Mouse (Mus musculus) embryonic fibroblast, embryonic 13.5 days (primary cell): Measurements from ENCODE around the gene Ciao2b. TPM values are rescaled to one million over a fixed set of nuclear protein-coding genes. Genes with fewer than 3 reads are reported as not detected.

Source experiments
- H3K27ac ChIP-seq: 2 replicates; pipeline ENCODE4 v1.5.1; 2012; ENCODE audit warnings: low read length, control low read depth, inconsistent platforms; ENCODE audit not compliant: insufficient read depth
- H3K4me1 ChIP-seq: 2 replicates; pipeline ENCODE4 v1.6.1; 2011; ENCODE audit warnings: low read length; ENCODE audit not compliant: control insufficient read depth, insufficient read depth
- H3K4me3 ChIP-seq: 2 replicates; pipeline ENCODE4 v1.5.1; 2011; ENCODE audit warnings: mild to moderate bottlenecking, control low read depth, low read length; ENCODE audit not compliant: insufficient read depth
- CTCF ChIP-seq: IDR thresholded peaks from 2 replicates; pipeline ENCODE4 v1.5.1; 2011; ENCODE audit warnings: mild to moderate bottlenecking, control low read depth, low read length, moderate library complexity, borderline replicate concordance; ENCODE audit not compliant: insufficient read depth
- POLR2A ChIP-seq: IDR thresholded peaks from 2 replicates; pipeline ENCODE4 v1.6.1; 2011; ENCODE audit warnings: low read depth, mild to moderate bottlenecking, control low read depth, low read length, moderate library complexity
- polyA plus RNA-seq: library from polyadenylated mRNA; stranded (reverse); fragments of >200 nt; gene quantifications from 2 replicates; pipeline ENCODE4 v1.2.4, GENCODE M21; 2011; ENCODE audit warnings: low read depth; ENCODE audit not compliant: missing spikeins, insufficient read length

The Ciao2b gene
- polyA plus RNA-seq, 1 experiment = 43.6 TPM

DNA sequence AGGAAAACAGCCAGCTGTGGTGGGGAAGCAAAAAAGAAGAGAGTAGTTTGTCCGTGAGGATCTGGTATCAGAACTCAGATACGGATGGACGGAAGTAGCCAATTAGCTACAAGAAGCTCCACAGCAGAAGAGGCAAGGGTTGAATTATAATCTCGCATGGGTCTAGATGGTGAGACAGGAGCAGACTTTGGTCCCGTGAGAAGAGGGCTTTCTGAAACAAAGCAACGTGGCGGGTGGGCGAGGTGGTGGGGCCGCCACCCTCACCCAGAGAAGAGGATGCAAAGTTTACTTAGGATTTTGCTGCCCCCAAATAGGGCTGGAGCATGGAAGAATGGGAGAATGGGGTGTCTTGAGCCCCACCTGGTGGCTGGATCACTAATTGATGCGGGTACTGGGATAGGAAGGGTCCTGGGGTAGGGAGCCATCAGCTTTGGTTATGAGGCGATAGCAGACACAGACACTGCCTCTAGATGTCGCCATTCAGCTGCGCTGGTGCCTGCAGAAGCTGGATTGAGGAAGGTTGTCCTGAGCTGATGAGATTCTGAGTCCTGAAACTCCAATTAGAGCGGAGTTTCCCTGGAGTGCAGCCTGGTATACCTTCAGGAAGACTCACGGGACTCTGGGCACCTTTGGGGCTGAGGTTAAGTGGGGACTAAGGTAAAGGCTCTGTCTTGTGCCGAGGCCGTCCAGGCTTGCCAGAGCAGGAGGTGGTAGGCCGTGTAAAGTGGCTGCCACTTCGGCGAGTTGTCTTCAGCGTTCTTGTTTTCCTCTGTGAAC is 39.1 kb downstream of the Ciao2b start:
- Histone ChIP-seq H3K4me1 (no peaks in the 10 kb centered on the region), H3K4me3 (no peak overlapping the region), H3K27ac (no peak overlapping the region)
- TF ChIP-seq POLR2A (no peak), CTCF (peak; percentile 99)

DNA sequence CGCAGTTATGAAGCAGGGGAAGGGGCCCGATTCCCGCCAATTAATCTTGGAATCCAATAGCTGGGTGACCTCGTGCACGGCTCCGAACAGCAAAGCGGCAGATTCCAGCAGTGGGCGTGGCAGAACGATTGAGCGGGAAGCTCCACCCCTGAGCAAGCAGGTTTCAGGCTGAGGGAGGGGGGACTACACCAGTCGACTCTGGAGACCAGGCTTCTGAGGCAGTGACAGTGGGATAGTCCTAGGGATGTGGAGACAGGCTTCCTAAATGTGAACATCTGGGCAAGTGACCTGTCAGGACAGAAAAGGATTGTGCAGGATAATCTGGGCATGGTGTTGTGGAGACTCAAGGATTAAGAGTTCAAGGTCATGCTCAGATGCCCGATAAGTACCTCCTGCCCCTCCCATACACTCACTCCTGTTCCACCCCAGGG is 39.8 kb downstream of the Ciao2b start:
- no peak for TF ChIP-seq POLR2A
- no peak for TF ChIP-seq CTCF
- no peaks in the 10 kb centered on the region for H3K4me1 ChIP-seq
- no peak overlapping the region for H3K4me3 ChIP-seq
- H3K27ac ChIP-seq = no peak overlapping the region

DNA sequence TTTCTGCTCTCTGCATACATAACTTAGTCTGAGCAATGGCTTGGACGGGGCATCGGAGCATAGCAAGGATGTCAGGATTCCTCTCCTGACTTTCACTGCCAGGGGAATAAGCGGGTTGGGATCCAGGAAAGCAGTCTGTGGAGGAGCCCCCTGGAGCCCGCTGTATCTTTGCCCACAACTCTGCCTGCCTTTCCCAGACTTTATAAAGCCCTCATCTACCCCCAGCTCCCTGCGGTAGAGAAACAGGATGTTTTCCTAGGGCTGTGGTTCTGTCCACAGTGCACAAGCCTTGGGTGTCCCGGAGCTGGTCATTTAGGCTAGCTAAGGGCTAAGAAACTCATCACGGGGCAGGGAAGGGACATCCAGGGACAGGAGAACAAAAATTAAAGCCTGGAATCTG is 40.4 kb downstream of the Ciao2b start:
- no peak for TF ChIP-seq CTCF
- no peak for TF ChIP-seq POLR2A
- H3K27ac ChIP-seq = no peak overlapping the region
- H3K4me1 ChIP-seq = no peaks in the 10 kb centered on the region
- no peak overlapping the region for H3K4me3 ChIP-seq

DNA sequence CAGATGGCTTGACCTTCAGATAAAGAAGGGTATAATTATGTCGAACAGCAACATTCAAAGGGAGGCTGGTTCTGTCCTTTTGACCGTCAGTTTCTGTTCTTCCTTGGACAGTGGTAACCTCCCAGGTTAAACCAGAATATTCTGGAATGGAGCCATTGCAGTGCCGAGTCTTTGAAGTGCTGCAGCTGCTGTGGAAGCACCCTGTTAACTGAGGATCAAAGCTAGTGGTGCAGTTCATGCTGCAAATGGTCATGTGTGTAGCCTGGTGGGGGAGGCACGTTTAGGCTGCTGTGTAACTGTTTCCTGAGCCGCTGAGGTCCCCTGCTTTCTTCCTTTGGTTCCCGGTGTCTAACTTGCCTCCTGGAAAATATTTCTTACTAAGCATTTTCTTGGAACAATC is 43.3 kb downstream of the Ciao2b start:
- H3K4me1 ChIP-seq = no peaks in the 10 kb centered on the region
- H3K27ac ChIP-seq = no peak overlapping the region
- TF ChIP-seq CTCF = no peak
- TF ChIP-seq POLR2A = no peak
- no peak overlapping the region for H3K4me3 ChIP-seq

DNA sequence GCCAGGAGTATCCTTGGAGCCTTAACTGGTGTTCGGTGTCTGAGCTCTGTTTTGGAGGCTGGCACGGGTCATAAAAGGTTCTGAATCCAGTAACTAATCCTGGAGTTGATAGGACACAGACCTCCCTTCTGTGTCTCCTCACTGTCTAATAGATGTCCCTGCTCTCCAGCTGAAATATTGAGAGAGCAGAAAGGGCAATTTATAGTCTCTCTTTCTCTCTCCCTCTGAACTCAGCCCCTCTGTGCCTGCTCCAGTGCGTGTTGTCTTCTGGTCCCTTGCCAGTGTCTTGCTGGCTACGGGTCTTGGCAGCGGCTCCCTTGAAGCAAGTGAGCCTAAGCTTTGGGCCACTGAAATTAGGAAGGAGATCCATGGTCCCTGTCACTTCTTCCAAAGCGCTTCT is 44.1 kb downstream of the Ciao2b start:
- H3K4me1 ChIP-seq = no peaks in the 10 kb centered on the region
- no peak for TF ChIP-seq CTCF
- H3K4me3 ChIP-seq = no peak overlapping the region
- H3K27ac ChIP-seq = no peak overlapping the region

DNA sequence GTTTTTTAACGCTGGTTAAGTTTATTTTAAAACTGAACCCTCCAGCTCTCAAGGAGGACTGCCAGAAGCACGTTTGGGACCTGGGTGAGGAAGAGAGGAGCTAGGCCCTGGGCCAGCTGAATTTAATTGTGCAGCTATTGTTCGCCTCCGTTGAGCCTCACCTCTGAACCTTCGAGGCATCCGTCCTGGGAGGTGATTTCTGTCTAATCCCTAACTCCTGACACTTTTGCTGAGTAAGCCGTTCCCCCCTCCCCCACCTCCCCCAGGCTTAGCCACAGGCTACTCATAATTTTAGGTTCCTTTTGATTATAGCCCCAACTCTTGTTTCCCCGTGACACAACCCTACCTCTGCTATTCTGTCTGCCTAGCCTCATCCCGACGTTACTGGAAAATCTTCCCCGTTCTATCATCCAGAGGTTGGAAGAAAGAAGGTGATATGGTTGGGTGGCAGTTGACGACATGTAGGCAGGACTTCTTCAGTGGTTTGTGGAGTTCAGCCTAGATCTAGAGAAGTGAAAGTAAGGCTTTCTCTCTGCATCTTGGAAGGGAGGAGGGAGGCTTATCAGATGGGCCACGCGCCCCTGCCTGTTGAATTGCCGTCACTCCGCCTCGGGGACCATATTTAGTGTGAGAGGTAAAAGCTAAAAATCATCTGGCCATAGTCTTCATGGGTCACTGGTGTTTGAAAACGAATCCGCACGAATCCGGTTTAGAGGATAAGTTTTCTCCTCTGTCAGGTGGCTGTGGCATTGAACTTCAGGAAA is 45.8 kb downstream of the Ciao2b start:
- Histone ChIP-seq H3K4me3 (no peak overlapping the region), H3K27ac (no peak overlapping the region), H3K4me1 (no peaks in the 10 kb centered on the region)
- no peak for TF ChIP-seq POLR2A
- TF ChIP-seq CTCF = no peak

DNA sequence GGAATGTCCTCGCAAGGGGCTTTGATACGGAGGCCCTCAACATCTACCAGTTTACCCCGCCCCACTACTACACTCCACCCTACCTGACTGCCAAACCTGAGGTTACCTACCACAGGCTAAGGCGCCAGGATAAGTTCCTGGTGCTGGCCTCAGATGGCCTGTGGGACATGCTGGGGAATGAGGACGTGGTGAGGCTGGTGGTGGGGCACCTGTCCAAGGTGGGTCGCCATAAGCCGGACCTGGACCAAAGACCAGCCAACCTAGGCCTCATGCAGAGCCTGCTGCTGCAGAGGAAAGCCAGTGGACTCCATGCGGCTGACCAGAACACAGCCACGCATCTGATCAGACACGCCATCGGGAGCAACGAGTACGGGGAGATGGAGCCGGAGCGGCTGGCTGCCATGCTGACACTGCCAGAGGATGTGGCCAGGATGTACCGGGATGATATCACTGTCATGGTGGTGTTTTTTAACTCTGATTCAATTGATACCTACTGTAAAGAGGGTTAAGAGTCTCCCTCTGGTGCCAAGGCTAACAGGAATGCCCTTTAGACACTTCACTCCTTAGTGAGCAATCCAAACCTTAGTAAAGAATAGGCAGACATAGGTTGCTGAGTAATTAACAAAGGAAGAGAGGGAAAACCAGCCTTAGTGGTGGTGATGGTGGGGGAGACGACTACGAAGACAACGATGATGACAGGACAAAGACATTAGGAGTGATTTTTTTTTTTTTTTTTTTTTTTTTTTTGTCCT is 47.0 kb downstream of the Ciao2b start:
- H3K27ac ChIP-seq = no peak overlapping the region
- TF ChIP-seq CTCF = no peak
- no peak for TF ChIP-seq POLR2A
- no peaks in the 10 kb centered on the region for H3K4me1 ChIP-seq
- H3K4me3 ChIP-seq = no peak overlapping the region

DNA sequence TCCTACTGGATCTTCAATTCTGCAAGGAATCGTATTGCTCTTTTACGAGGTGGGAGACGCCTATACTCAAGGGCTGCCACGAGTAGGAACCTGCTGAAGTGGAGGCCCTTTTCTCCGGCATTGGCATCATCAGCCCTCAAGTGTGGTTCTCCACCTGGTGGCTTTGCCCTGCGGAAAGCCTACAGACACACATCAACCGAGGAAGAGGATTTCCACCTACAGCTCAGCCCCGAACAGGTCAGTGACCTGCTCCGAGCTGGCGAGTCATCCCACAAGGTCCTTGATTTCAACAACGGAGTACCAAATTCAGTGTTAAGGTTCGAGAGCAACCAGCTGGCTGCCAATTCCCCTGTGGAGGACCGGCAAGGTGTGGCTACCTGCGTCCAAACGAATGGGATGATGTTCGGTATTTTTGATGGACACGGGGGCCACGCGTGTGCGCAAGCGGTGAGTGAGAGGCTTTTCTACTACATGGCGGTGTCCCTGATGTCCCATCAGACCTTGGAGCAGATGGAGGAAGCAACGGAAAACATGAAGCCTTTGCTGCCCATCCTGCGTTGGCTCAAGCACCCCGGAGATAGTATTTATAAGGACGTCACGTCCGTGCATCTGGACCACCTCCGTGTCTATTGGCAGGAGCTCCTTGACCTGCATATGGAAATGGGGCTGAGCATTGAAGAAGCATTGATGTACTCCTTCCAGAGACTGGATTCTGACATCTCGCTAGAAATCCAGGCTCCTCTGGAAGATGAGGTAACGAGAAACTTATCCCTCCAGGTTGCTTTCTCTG is 48.0 kb downstream of the Ciao2b start:
- TF ChIP-seq CTCF (no peak), POLR2A (no peak)
- Histone ChIP-seq H3K27ac (no peak overlapping the region), H3K4me3 (no peak overlapping the region), H3K4me1 (no peaks in the 10 kb centered on the region)

DNA sequence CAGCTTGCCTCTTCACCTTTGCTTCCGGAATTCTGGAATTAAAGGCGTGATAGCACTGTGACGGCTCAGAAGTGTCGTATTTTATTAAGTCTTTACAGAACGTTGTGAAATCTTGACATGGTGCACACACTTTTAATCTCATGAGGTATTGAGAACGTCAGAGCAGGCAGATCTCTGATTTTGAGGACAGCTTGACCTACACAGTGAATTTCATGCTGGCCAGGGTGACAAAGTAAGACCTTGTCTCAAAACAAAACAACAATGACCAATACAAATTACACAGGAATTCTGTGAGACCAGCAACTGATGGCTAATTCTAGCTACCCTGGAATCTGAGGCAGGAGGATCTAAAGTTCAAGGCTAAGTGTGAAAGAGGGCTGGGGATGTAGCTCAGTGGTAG is 49.2 kb downstream of the Ciao2b start:
- TF ChIP-seq CTCF (no peak), POLR2A (no peak)

More for the DNA sequence above, 49.2 kb downstream of the Ciao2b start:
- H3K4me1 ChIP-seq = no peaks in the 10 kb centered on the region
- no peak overlapping the region for H3K27ac ChIP-seq
- H3K4me3 ChIP-seq = no peak overlapping the region
